Mouse (Mus musculus) kidney, postnatal 0 days (tissue): ENCODE results near the gene Xrra1. TPM values are rescaled to one million over a fixed set of nuclear protein-coding genes. Genes with fewer than 3 reads are reported as not detected.
A peak's percentile ranks its signal among the peaks of the same experiment; 100 is the strongest.

ENCODE experiments used
- ATAC-seq: fragments of 200-750 bp; cut with Nextera tagmentation; replicated peaks from 2 replicates; pipeline ENCODE4 v1.8.0; 2017; ENCODE audit warnings: low read depth, moderate number of reproducible peaks, moderate TSS enrichment, moderate library complexity; ENCODE audit not compliant: low FRiP score
- DNase-seq: peaks from one replicate; pipeline ENCODE4 v3.0.0-alpha.2; 2016; ENCODE audit warnings: low spot score
- H3K27ac ChIP-seq: fragments of 300-500 bp; sonication (generic); 2 replicates; pipeline ENCODE4 v1.5.1; 2014; ENCODE audit warnings: mild to moderate bottlenecking
- H3K27me3 ChIP-seq: fragments of 300-500 bp; sonication (generic); 2 replicates; pipeline ENCODE4 v1.6.1; 2014; ENCODE audit warnings: low read length, mixed read lengths; ENCODE audit not compliant: insufficient read depth
- H3K36me3 ChIP-seq: fragments of 300-500 bp; sonication (generic); 2 replicates; pipeline ENCODE4 v1.6.1; 2014; ENCODE audit warnings: low read length, mixed read lengths; ENCODE audit not compliant: insufficient read depth
- H3K4me1 ChIP-seq: fragments of 300-500 bp; sonication (generic); replicated peaks from 2 replicates; pipeline ENCODE4 v1.6.1; 2014; ENCODE audit warnings: antibody characterized with exemption, low read length, mixed read lengths; ENCODE audit not compliant: insufficient read depth
- H3K4me2 ChIP-seq: fragments of 300-500 bp; sonication (generic); 2 replicates; pipeline ENCODE4 v1.6.1; 2014; ENCODE audit warnings: mild to moderate bottlenecking, low read length, moderate library complexity, mixed read lengths
- H3K4me3 ChIP-seq: fragments of 300-500 bp; sonication (generic); replicated peaks from 2 replicates; pipeline ENCODE4 v1.5.1; 2014; ENCODE audit warnings: low read depth, low read length
- H3K9ac ChIP-seq: fragments of 300-500 bp; sonication (generic); 2 replicates; pipeline ENCODE4 v1.6.1; 2014; ENCODE audit warnings: low read depth, low read length
- H3K9me3 ChIP-seq: fragments of 300-500 bp; sonication (generic); replicated peaks from 2 replicates; pipeline ENCODE4 v1.6.1; 2016; ENCODE audit warnings: low read length, inconsistent platforms, mixed read lengths
- CTCF ChIP-seq: IDR thresholded peaks from 2 replicates; pipeline ENCODE4 v1.5.1; 2016; ENCODE audit warnings: antibody characterized with exemption, low read depth, mild to moderate bottlenecking, moderate library complexity
- whole genome bisulfite sequencing: fragments of 180-500 bp; shearing (Covaris S2); extraction: QIAGEN DNeasy Blood & Tissue Kit; methylation state at CpG from one replicate; pipeline ENCODE4 v1.1.7; 2014; 5-methylcytosine and 5-hydroxymethylcytosine counted together
- polyA plus RNA-seq: library from polyadenylated mRNA; unstranded; fragments of >200 nt; fragmentation: Nextera tagmentation; extraction: Ambion mirVana; gene quantifications from 2 replicates; pipeline ENCODE4 v1.2.1, GENCODE M21; 2015

Xrra1 gene
- polyA plus RNA-seq, 1 experiment from 2014 or later, result 0.20 TPM

GRCm38 (mm10) chr7:99916741-99917319, 57.9 kb downstream of the Xrra1 start:
- H3K4me2 ChIP-seq, result peak overlapping the region; percentile 81
- H3K27ac ChIP-seq, result no peak overlapping the region
- peak; percentile 77 for TF ChIP-seq CTCF
- peak overlapping the region; percentile 58; the same call in 1 of the 2 replicates for H3K9ac ChIP-seq
- H3K4me1 ChIP-seq, result peaks cover 15% of the 10 kb centered on the region; the same call in 1 of the 2 replicates
- DNase-seq (peak; percentile 65), ATAC-seq (peak; percentile 48; the same call in 1 of the 2 replicates)
- WGBS, result 7% methylated on average over 22 of the region's 22 CpGs
- no peaks in the 10 kb centered on the region for H3K36me3 ChIP-seq
- no peaks in the 10 kb centered on the region for H3K9me3 ChIP-seq
- peak overlapping the region; percentile 37 for H3K4me3 ChIP-seq
- no peaks in the 10 kb centered on the region for H3K27me3 ChIP-seq

- peak overlapping the region; percentile 81 for H3K4me2 ChIP-seq
- no peak overlapping the region for H3K27ac ChIP-seq
- no peak for TF ChIP-seq CTCF
- peak overlapping the region; percentile 58 for H3K9ac ChIP-seq
- ATAC-seq, result peak; percentile 48
- peaks cover 15% of the 10 kb centered on the region; the same call in 1 of the 2 replicates for H3K4me1 ChIP-seq
- no peaks in the 10 kb centered on the region for H3K27me3 ChIP-seq
- H3K9me3 ChIP-seq, result no peaks in the 10 kb centered on the region
- peak overlapping the region; percentile 37 for H3K4me3 ChIP-seq
- WGBS, result 1% methylated on average over 36 of the region's 36 CpGs
- DNase-seq, result peak; percentile 52
- H3K36me3 ChIP-seq, result peaks cover under 1% of the 10 kb centered on the region; the same call in 1 of the 2 replicates
Observed at GRCm38 (mm10) chr7:99917320-99917844, 58.5 kb downstream of the Xrra1 start.

GRCm38 (mm10) chr7:99919164-99919563, 60.2 kb downstream of the Xrra1 start:
- Histone ChIP-seq H3K27ac (no peak overlapping the region), H3K4me1 (peaks cover 15% of the 10 kb centered on the region; the same call in 1 of the 2 replicates), H3K36me3 (peaks cover 10% of the 10 kb centered on the region), H3K27me3 (no peaks in the 10 kb centered on the region), H3K9ac (no peak overlapping the region), H3K4me2 (no peak overlapping the region), H3K4me3 (no peak overlapping the region), H3K9me3 (no peaks in the 10 kb centered on the region)
- WGBS, result 98% methylated on average over 2 of the region's 2 CpGs
- TF ChIP-seq CTCF, result no peak
- DNase-seq (no peak), ATAC-seq (no peak)

GRCm38 (mm10) chr7:99919971-99920370, 61.1 kb downstream of the Xrra1 start:
- no peak for ATAC-seq

GRCm38 (mm10) chr7:99920416-99920815, 61.5 kb downstream of the Xrra1 start:
- no peak overlapping the region for H3K9ac ChIP-seq
- H3K27me3 ChIP-seq, result no peaks in the 10 kb centered on the region
- ATAC-seq (no peak), DNase-seq (no peak)
- no peaks in the 10 kb centered on the region for H3K9me3 ChIP-seq
- peaks cover 23% of the 10 kb centered on the region for H3K36me3 ChIP-seq
- no peak overlapping the region for H3K4me2 ChIP-seq
- no peak overlapping the region for H3K4me3 ChIP-seq
- 64% methylated on average over 2 of the region's 2 CpGs for WGBS
- H3K4me1 ChIP-seq, result peaks cover 15% of the 10 kb centered on the region; the same call in 1 of the 2 replicates
- TF ChIP-seq CTCF, result no peak
- no peak overlapping the region for H3K27ac ChIP-seq

More at GRCm38 (mm10) chr7:99919971-99920370, 61.1 kb downstream of the Xrra1 start:
- no peak for DNase-seq
- Histone ChIP-seq H3K4me3 (no peak overlapping the region), H3K9ac (no peak overlapping the region), H3K27me3 (no peaks in the 10 kb centered on the region), H3K4me2 (no peak overlapping the region), H3K36me3 (peaks cover 18% of the 10 kb centered on the region), H3K9me3 (no peaks in the 10 kb centered on the region), H3K4me1 (peaks cover 15% of the 10 kb centered on the region; the same call in 1 of the 2 replicates), H3K27ac (no peak overlapping the region)
- WGBS, result 98% methylated on average over 6 of the region's 6 CpGs
- no peak for TF ChIP-seq CTCF

- no peak overlapping the region for H3K27ac ChIP-seq
- no peak for ATAC-seq
- no peak overlapping the region for H3K4me2 ChIP-seq
- 80% methylated on average over 10 of the region's 10 CpGs for WGBS
- no peak overlapping the region for H3K4me3 ChIP-seq
- H3K9me3 ChIP-seq, result no peaks in the 10 kb centered on the region
- TF ChIP-seq CTCF, result peak; percentile 76
- peaks cover 40% of the 10 kb centered on the region for H3K36me3 ChIP-seq
- DNase-seq, result peak; percentile 79
- H3K27me3 ChIP-seq, result no peaks in the 10 kb centered on the region
- no peak overlapping the region for H3K9ac ChIP-seq
- H3K4me1 ChIP-seq, result no peaks in the 10 kb centered on the region
Observed at GRCm38 (mm10) chr7:99926916-99927714, 68.2 kb downstream of the Xrra1 start.
